Mouse (Mus musculus): ENCODE data around the gene Gm2056.
"Not testable (repeated sequence)": the region's sequence is repeated elsewhere in the genome, so short reads cannot be mapped to it uniquely, and the experiment has no call there.

- not testable (repeated sequence) for TF ChIP-seq TAL1, GATA1 (IDR thresholded peaks at IDR 0.05; ENCODE audit: low read length)
Observed at GRCm38 (mm10) chr12:88004118-88004517, 22.7 kb upstream of the Gm2056 start.

Data from erythroblast, embryonic 14.5 days (primary cell).